Mouse (Mus musculus) yolk sac, embryonic 10.5 days (tissue): ENCODE data around the gene C1qtnf4.
A peak's percentile ranks its signal among the peaks of the same experiment; 100 is the strongest.

Experiments used
- DNase-seq: peaks from one replicate; pipeline ENCODE4 v3.0.0-alpha.2; 2017; ENCODE audit warnings: low spot score

Gene C1qtnf4

GRCm38 (mm10) chr2:90932273-90932672 lies 46.6 kb downstream of the C1qtnf4 start:
- DNase-seq: peak; percentile 26

- no peak for DNase-seq
Observed at GRCm38 (mm10) chr2:90938362-90938761, 52.7 kb downstream of the C1qtnf4 start.

GRCm38 (mm10) chr2:90939750-90940149 lies 54.1 kb downstream of the C1qtnf4 start:
- no peak for DNase-seq
